Mouse (Mus musculus): ENCODE measurements around the gene Tns1. TPM values are rescaled to one million over a fixed set of nuclear protein-coding genes. Genes with fewer than 3 reads are reported as not detected.

Gene Tns1
- polyA plus RNA-seq, 1 experiment from 2014 or later = 184 TPM

DNA sequence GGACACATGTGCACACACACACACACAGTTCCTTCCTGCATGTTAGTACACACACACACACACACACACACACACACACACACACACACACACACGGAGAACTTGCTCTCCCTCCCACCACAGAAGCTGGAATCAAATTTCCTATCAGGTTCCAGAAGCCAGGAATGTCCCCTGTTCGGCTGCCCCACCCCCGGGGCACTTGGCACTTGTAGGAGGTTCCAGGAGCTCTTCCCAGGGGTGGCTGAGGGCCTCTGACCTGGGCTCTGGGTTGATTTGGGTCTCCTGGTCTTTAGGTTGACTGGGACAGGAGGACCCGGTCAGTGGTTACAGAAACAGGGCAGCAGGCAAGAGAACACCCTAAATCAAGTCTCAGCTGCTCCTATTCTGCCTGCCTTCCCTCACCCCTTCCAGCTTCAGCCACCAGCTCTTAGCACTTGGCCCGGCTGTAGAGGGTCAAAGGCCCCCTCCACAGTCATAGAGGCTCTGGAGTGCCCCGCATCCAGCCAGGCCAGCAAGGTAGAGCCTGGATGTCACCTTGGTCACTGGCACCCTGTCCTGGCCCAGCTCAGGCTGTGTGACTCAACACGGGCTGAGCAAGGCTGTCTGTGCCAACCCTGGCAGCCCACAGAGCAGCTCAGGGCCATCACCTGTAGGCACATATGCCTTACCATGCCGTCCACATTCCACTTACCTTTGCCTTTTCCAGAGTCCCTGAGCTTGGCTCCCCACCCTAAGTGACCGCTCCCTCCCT is 55.0 kb downstream of the Tns1 start:
- H3K9ac ChIP-seq (replicated peaks; ENCODE audit: low read depth) = peak overlapping the region; percentile 65
- 38% methylated on average over 9 of the region's 9 CpGs for WGBS
- TF ChIP-seq EP300 (IDR thresholded peaks at IDR 0.05) (peak; percentile 69), CTCF (IDR thresholded peaks at IDR 0.05) (no peak)
- H3K9me3 ChIP-seq (ENCODE audit: low read length) = no peaks in the 10 kb centered on the region
- DNase-seq (ENCODE audit: low spot score) (peak; percentile 84), ATAC-seq (peak; percentile 52)
- H3K27ac ChIP-seq (ENCODE audit: low read length) = peak overlapping the region; percentile 91
- no peak overlapping the region for H3K4me3 ChIP-seq (ENCODE audit: low read depth, low read length)
- peaks cover 32% of the 10 kb centered on the region; the same call in 1 of the 2 replicates for H3K4me1 ChIP-seq (ENCODE audit: insufficient read depth, low read depth, low read length)
- no peaks in the 10 kb centered on the region for H3K36me3 ChIP-seq (ENCODE audit: insufficient read depth, low read length)
- H3K27me3 ChIP-seq (replicated peaks; ENCODE audit: insufficient read depth, low read length) = no peaks in the 10 kb centered on the region
- peak overlapping the region; percentile 95 for H3K4me2 ChIP-seq (replicated peaks; ENCODE audit: low read depth, low read length)

DNA sequence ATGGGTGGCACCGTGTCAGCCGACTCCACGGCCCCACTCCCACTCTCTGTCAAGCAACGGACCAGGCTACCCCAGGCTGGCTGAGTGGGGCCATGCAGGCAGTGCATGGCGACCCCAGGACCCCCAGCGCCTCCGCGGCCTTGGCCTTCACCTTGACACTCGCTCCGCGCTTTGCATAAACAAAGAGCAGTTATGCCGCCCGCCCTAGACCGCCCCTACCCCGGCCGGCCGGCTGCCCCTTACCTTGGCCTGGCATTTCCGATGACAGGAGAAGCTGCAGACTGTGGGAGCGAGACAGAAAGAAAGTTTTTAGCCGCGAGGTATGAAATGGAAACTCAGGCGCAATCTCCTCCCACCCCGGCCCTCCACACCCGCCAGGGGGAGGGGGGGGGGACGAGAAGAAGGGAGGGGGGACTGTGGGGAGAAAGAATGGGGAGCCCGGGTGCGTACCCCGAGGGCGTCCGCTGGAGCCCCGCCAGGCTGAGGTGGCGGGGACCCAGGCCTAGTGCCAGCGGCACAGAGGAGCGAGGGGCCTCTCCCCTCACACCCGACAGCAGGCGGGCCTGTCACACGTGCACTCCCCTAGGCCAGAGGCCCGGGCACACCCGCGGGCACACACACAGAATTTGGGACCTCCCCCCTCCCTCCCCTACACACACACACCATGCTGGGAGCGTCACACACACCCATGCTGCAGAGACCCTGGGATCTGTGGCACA is 55.7 kb downstream of the Tns1 start:
- peak overlapping the region; percentile 91 for H3K27ac ChIP-seq (ENCODE audit: low read length)
- peak overlapping the region; percentile 95 for H3K4me2 ChIP-seq (replicated peaks; ENCODE audit: low read depth, low read length)
- H3K9ac ChIP-seq (replicated peaks; ENCODE audit: low read depth) = peak overlapping the region; percentile 65
- H3K27me3 ChIP-seq (replicated peaks; ENCODE audit: insufficient read depth, low read length) = no peaks in the 10 kb centered on the region
- DNase-seq (ENCODE audit: low spot score) = peak; percentile 65
- no peaks in the 10 kb centered on the region for H3K9me3 ChIP-seq (ENCODE audit: low read length)
- peak; percentile 66 for ATAC-seq
- H3K4me1 ChIP-seq (ENCODE audit: insufficient read depth, low read depth, low read length) = peaks cover 31% of the 10 kb centered on the region; the same call in 1 of the 2 replicates
- no peak for TF ChIP-seq CTCF (IDR thresholded peaks at IDR 0.05)
- no peak for TF ChIP-seq EP300 (IDR thresholded peaks at IDR 0.05)
- no peaks in the 10 kb centered on the region for H3K36me3 ChIP-seq (ENCODE audit: insufficient read depth, low read length)
- 4% methylated on average over 27 of the region's 41 CpGs for WGBS
- H3K4me3 ChIP-seq (ENCODE audit: low read depth, low read length) = peak overlapping the region; percentile 53

DNA sequence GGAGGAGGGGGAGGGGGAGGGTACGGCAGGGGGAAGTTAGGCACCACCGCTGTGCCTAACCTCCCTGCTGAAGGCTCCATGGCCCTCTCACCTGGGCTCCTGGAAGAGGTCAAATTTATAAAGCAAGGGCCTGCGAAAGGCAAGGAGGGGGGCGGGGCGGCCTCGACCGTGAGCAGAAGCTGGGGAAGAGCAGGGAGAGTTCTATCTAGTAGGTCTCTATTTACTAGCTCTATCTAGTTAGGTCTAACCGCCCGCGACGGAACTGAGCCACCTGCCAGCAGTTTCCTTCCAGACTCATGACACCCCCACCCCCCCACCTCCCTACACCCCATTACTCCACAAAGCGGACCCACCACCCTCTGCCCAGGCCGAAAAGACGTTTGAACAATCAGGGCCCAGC is 56.4 kb downstream of the Tns1 start:
- peak overlapping the region; percentile 65 for H3K9ac ChIP-seq (replicated peaks; ENCODE audit: low read depth)
- H3K9me3 ChIP-seq (ENCODE audit: low read length) = no peaks in the 10 kb centered on the region
- DNase-seq (ENCODE audit: low spot score) = no peak
- TF ChIP-seq EP300 (IDR thresholded peaks at IDR 0.05) = no peak
- TF ChIP-seq CTCF (IDR thresholded peaks at IDR 0.05) = no peak
- ATAC-seq = no peak
- peaks cover 31% of the 10 kb centered on the region; the same call in 1 of the 2 replicates for H3K4me1 ChIP-seq (ENCODE audit: insufficient read depth, low read depth, low read length)
- 14% methylated on average over 14 of the region's 14 CpGs for WGBS
- H3K27ac ChIP-seq (ENCODE audit: low read length) = peak overlapping the region; percentile 91
- H3K27me3 ChIP-seq (replicated peaks; ENCODE audit: insufficient read depth, low read length) = no peaks in the 10 kb centered on the region
- peak overlapping the region; percentile 53 for H3K4me3 ChIP-seq (ENCODE audit: low read depth, low read length)
- peak overlapping the region; percentile 95 for H3K4me2 ChIP-seq (replicated peaks; ENCODE audit: low read depth, low read length)
- H3K36me3 ChIP-seq (ENCODE audit: insufficient read depth, low read length) = no peaks in the 10 kb centered on the region

DNA sequence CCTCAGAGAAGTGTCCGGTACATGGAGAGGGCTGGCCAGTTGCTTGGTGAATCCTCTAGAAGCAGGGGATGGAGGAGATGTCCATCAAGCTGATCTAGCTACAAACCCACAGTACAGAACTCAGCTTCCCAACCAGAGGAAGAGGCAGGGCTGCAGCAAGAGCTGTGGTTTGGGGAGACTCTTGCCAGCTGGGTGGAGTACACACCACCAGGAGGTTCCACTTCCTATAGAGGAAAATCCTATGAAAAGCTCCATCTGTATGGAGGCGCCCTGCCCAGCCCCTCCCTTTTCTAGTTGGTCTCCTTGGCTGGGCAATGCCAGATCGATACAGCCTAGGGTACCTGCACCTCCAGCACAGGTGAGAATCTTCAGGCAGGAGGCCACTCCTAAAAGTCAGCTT is 57.7 kb downstream of the Tns1 start:
- Histone ChIP-seq H3K27ac (ENCODE audit: low read length) (peak overlapping the region; percentile 49; the same call in 1 of the 2 replicates), H3K36me3 (ENCODE audit: insufficient read depth, low read length) (no peaks in the 10 kb centered on the region), H3K4me3 (ENCODE audit: low read depth, low read length) (no peak overlapping the region), H3K4me2 (replicated peaks; ENCODE audit: low read depth, low read length) (peak overlapping the region; percentile 95), H3K9me3 (ENCODE audit: low read length) (no peaks in the 10 kb centered on the region), H3K4me1 (ENCODE audit: insufficient read depth, low read depth, low read length) (peaks cover 31% of the 10 kb centered on the region; the same call in 1 of the 2 replicates), H3K9ac (replicated peaks; ENCODE audit: low read depth) (no peak overlapping the region), H3K27me3 (replicated peaks; ENCODE audit: insufficient read depth, low read length) (no peaks in the 10 kb centered on the region)
- no peak for DNase-seq (ENCODE audit: low spot score)
- WGBS = 83% methylated on average over 3 of the region's 3 CpGs
- TF ChIP-seq EP300 (IDR thresholded peaks at IDR 0.05) (no peak), CTCF (IDR thresholded peaks at IDR 0.05) (no peak)
- no peak for ATAC-seq

DNA sequence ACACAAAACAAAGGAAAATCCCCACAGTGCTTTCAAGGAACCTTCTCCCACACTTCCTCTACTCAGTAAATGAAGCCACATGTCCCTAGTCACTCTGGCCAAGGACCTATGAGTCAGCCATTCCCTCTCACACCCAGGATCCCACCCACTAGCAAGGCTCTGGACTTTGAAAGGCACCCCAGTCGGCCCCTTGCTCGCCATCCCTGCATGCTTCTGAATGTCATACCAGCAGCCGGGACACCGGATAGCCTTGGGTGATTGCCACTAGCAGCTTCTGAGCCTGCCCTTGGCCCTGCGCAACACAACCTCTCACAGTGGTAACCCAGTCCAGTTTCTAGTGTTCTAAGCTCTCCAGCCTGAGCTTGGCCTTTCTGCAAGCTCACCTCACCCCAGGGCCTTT is 58.2 kb downstream of the Tns1 start:
- Histone ChIP-seq H3K4me2 (replicated peaks; ENCODE audit: low read depth, low read length) (peak overlapping the region; percentile 95; the same call in 1 of the 2 replicates), H3K36me3 (ENCODE audit: insufficient read depth, low read length) (no peaks in the 10 kb centered on the region), H3K27ac (ENCODE audit: low read length) (peak overlapping the region; percentile 49; the same call in 1 of the 2 replicates), H3K4me3 (ENCODE audit: low read depth, low read length) (no peak overlapping the region), H3K4me1 (ENCODE audit: insufficient read depth, low read depth, low read length) (peaks cover 31% of the 10 kb centered on the region; the same call in 1 of the 2 replicates), H3K27me3 (replicated peaks; ENCODE audit: insufficient read depth, low read length) (no peaks in the 10 kb centered on the region), H3K9ac (replicated peaks; ENCODE audit: low read depth) (no peak overlapping the region), H3K9me3 (ENCODE audit: low read length) (no peaks in the 10 kb centered on the region)
- WGBS = 56% methylated on average over 5 of the region's 5 CpGs
- peak; percentile 25 for ATAC-seq
- DNase-seq (ENCODE audit: low spot score) = peak; percentile 77
- TF ChIP-seq CTCF (IDR thresholded peaks at IDR 0.05) (no peak), EP300 (IDR thresholded peaks at IDR 0.05) (no peak)

DNA sequence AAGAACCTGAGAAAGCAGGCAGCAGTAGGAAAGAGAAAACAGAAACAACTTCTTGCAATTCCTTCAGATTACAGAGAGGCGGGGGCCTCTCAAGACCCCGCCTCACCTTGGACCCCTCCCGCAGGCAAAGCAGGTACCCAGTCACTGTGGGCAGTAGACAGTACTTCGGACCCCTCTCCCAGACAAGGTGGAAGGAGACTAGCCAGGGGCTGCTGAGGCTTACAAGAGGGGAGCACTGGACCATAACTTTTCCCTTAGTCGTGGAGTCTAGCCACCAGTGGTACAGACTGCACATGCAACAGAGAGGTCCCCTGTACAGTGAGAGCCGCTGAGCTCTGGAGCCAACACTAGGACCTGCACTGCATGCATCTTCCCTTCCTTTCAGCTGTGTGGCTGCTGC is 64.2 kb downstream of the Tns1 start:
- Histone ChIP-seq H3K4me1 (ENCODE audit: insufficient read depth, low read depth, low read length) (peaks cover 13% of the 10 kb centered on the region; the same call in 1 of the 2 replicates), H3K4me2 (replicated peaks; ENCODE audit: low read depth, low read length) (no peak overlapping the region), H3K27ac (ENCODE audit: low read length) (peak overlapping the region; percentile 21; the same call in 1 of the 2 replicates), H3K27me3 (replicated peaks; ENCODE audit: insufficient read depth, low read length) (no peaks in the 10 kb centered on the region), H3K9ac (replicated peaks; ENCODE audit: low read depth) (0 out of 2 replicates have a peak overlapping the region, but pooled peaks have one; percentile 12), H3K36me3 (ENCODE audit: insufficient read depth, low read length) (no peaks in the 10 kb centered on the region), H3K9me3 (ENCODE audit: low read length) (no peaks in the 10 kb centered on the region), H3K4me3 (ENCODE audit: low read depth, low read length) (no peak overlapping the region)
- ATAC-seq (no peak), DNase-seq (ENCODE audit: low spot score) (no peak)
- TF ChIP-seq CTCF (IDR thresholded peaks at IDR 0.05) (no peak), EP300 (IDR thresholded peaks at IDR 0.05) (no peak)
- 71% methylated on average over 6 of the region's 6 CpGs for WGBS

All from lung, postnatal 0 days (tissue).